Mouse (Mus musculus): ENCODE results near the gene Krtap10-4. TPM values are rescaled to one million over a fixed set of nuclear protein-coding genes. Genes with fewer than 3 reads are reported as not detected.
"Not testable (repeated sequence)": the region's sequence is repeated elsewhere in the genome, so short reads cannot be mapped to it uniquely, and the experiment has no call there.

The Krtap10-4 gene
- polyA plus RNA-seq, 1 experiment from 2014 or later = not detected

DNA sequence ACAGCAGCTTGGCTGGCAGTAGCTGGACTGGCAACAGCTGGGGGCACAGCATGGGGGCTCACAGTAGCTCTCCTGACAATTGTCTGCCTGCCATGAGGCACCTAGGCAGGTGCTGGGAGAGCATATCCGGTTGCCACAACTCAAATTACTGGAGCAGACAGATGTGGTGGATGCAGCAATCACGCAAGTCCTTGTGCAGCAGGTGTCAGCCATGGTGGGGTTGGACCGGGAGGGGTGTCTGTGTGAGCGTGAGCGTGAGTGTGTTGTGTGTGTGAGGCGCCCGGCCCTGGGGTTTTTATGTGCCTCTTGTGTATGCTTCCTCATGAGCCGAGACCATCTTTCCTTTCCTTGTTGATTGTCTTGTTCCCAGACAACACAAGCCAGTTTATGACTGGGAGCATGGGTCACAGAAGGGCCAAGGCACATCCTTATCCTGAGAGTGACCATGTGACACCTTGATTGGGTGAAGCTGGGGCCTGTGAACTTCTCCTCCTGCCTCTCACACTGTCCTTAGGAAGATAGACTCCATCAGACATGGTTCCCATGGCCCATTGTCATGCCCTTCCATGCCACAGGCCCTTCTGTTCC is 27.9 kb downstream of the Krtap10-4 start, which contains the start of gene Gm19668:
TSS of gene Gm19668 (minus strand) at position 213 of the 588 bp plus-strand sequence.
- Histone ChIP-seq H3K4me3 (replicated peaks; ENCODE audit: low read length) (no peak within 1 kb of the TSS), H3K27ac (no peak within 1 kb of the TSS), H3K9me3 (ENCODE audit: control insufficient read depth, low read length) (no peaks in the 10 kb centered on the region), H3K9ac (no peak within 1 kb of the TSS), H3K27me3 (ENCODE audit: control insufficient read depth, insufficient read depth, low read length) (no peaks in the 10 kb centered on the region), H3K36me3 (replicated peaks; ENCODE audit: control insufficient read depth, insufficient read depth) (no peaks in the 10 kb centered on the region), H3K4me2 (replicated peaks) (no peak within 1 kb of the TSS), H3K4me1 (replicated peaks; ENCODE audit: control insufficient read depth, insufficient read depth, low read length) (no peaks in the 10 kb centered on the region)
- DNase-seq (ENCODE audit: low spot score) (no peak), ATAC-seq (ENCODE audit: low FRiP score) (no peak)
- 59% methylated on average over 8 of the region's 8 CpGs for WGBS

DNA sequence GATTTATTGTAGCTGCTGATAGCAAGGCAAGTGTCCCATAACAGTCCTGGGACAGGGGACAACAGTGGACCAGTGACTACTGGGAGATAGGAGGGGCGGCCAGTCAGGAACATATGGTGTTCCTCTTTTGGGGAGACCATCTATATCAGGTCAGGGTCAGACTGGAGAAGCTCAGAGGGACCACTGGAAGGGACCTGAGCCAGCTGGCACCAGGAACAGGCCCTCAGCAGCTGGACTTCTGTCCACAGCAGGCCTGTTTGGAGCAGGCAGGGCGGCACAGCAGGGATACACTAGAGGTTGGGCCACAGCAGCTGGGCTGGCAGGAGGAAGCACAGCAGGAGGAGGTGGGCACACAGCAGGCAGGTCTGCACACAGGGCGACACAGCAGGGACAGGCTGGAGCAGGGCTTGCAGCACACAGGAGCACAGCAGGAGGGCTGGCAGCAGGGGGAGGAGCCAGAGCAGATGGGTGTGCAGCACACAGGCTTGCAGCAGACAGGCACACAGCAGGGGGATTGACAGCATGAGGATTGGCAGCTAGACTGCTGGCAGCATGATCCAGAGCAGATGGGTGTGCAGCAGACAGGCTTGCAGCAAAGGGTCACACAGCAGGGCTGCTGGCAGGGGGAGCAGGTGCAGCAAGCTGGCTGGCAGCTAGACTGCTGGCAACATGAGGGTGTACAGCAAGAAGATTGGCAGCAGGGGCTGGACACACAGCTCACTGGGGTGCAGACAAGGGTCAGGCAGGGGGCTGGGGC is 28.6 kb downstream of the Krtap10-4 start:
- not testable (repeated sequence) for H3K27me3 ChIP-seq (ENCODE audit: control insufficient read depth, insufficient read depth, low read length); H3K4me3 ChIP-seq (replicated peaks; ENCODE audit: low read length); H3K36me3 ChIP-seq (replicated peaks; ENCODE audit: control insufficient read depth, insufficient read depth); ATAC-seq (ENCODE audit: low FRiP score); DNase-seq (ENCODE audit: low spot score); H3K4me1 ChIP-seq (replicated peaks; ENCODE audit: control insufficient read depth, insufficient read depth, low read length); H3K4me2 ChIP-seq (replicated peaks); H3K9me3 ChIP-seq (ENCODE audit: control insufficient read depth, low read length); H3K9ac ChIP-seq; H3K27ac ChIP-seq
- 30% methylated on average over 3 of the region's 3 CpGs for WGBS

DNA sequence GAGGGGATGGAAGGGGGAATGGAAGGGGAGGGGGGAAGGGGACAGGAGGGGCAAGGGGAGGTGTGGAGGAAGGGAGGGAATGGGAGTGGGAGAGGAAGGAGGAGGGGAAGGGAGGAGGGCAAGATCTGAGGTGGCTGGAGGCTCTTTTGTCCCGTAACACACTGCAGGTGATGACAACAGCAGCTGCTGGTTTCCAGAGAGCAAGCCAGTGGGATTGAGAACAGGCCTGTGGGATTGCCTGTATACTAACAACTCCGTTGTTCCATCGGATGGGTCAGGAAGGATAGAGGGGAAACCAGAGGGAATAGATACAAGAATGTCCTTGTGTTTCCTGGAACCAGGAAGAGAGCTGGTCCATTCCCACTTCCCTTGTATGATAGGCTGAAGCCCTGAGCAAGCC is 29.2 kb downstream of the Krtap10-4 start:
- ATAC-seq (ENCODE audit: low FRiP score) (no peak), DNase-seq (ENCODE audit: low spot score) (no peak)
- Histone ChIP-seq H3K27ac (no peak overlapping the region), H3K9ac (no peak overlapping the region), H3K4me3 (replicated peaks; ENCODE audit: low read length) (no peak overlapping the region), H3K36me3 (replicated peaks; ENCODE audit: control insufficient read depth, insufficient read depth) (no peaks in the 10 kb centered on the region), H3K4me1 (replicated peaks; ENCODE audit: control insufficient read depth, insufficient read depth, low read length) (no peaks in the 10 kb centered on the region), H3K27me3 (ENCODE audit: control insufficient read depth, insufficient read depth, low read length) (no peaks in the 10 kb centered on the region), H3K9me3 (ENCODE audit: control insufficient read depth, low read length) (no peaks in the 10 kb centered on the region), H3K4me2 (replicated peaks) (no peak overlapping the region)
- WGBS = 20% methylated on average over 3 of the region's 3 CpGs

DNA sequence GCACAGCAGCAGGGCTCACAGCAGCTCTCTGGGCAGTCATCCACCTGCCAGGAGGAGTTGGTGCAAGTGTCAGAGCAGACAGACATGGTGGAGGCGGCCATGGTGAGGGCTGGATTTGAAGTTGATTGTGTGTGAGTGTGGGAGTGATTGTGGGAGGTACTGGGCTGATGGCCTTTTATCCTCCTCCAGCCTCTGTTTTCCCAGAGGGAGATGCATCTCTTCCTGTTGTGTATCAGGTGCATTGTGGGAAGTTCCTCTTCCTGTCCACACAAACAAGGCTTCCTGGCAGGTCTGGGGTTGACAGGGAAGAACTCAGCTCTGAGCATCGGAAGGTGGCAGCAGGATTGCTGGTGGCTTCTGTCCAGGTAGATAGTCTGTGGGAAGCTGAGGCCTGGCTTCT is 31.9 kb downstream of the Krtap10-4 start, which contains the start of gene Gm9639:
TSS of gene Gm9639 (minus strand) at position 101 of the 400 bp plus-strand sequence.
- Histone ChIP-seq H3K4me1 (replicated peaks; ENCODE audit: control insufficient read depth, insufficient read depth, low read length) (no peaks in the 10 kb centered on the region), H3K9me3 (ENCODE audit: control insufficient read depth, low read length) (no peaks in the 10 kb centered on the region), H3K27me3 (ENCODE audit: control insufficient read depth, insufficient read depth, low read length) (no peaks in the 10 kb centered on the region), H3K9ac (no peak within 1 kb of the TSS), H3K4me2 (replicated peaks) (no peak within 1 kb of the TSS), H3K4me3 (replicated peaks; ENCODE audit: low read length) (no peak within 1 kb of the TSS), H3K36me3 (replicated peaks; ENCODE audit: control insufficient read depth, insufficient read depth) (no peaks in the 10 kb centered on the region), H3K27ac (no peak within 1 kb of the TSS)
- no peak for ATAC-seq (ENCODE audit: low FRiP score)
- DNase-seq (ENCODE audit: low spot score) = no peak
- WGBS = 75% methylated on average over 2 of the region's 2 CpGs

DNA sequence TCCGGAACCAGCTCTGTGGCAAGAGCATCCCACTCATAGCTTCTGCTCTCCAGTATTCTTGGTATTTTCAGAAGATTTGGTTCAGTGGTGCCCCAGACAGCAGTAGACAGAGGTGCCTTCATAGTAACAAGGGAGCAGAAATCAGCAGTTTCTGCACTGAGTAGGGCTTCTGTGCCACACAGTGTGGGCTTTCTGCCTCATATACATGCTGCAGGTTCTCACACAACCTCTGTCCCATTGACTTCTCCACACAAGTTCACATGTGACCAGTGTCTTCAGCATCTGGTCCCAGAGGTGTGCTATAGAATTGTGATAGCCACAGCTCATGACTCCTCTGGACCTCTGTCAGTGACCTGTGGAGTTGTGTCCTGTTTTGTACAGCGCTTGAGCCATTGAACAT is 38.3 kb downstream of the Krtap10-4 start:
- 87% methylated on average over 2 of the region's 2 CpGs for WGBS
- Histone ChIP-seq H3K9me3 (ENCODE audit: control insufficient read depth, low read length) (no peaks in the 10 kb centered on the region), H3K36me3 (replicated peaks; ENCODE audit: control insufficient read depth, insufficient read depth) (no peaks in the 10 kb centered on the region), H3K4me2 (replicated peaks) (no peak overlapping the region), H3K9ac (no peak overlapping the region), H3K4me3 (replicated peaks; ENCODE audit: low read length) (no peak overlapping the region), H3K27me3 (ENCODE audit: control insufficient read depth, insufficient read depth, low read length) (no peaks in the 10 kb centered on the region), H3K4me1 (replicated peaks; ENCODE audit: control insufficient read depth, insufficient read depth, low read length) (no peaks in the 10 kb centered on the region), H3K27ac (no peak overlapping the region)
- DNase-seq (ENCODE audit: low spot score) (no peak), ATAC-seq (ENCODE audit: low FRiP score) (no peak)

DNA sequence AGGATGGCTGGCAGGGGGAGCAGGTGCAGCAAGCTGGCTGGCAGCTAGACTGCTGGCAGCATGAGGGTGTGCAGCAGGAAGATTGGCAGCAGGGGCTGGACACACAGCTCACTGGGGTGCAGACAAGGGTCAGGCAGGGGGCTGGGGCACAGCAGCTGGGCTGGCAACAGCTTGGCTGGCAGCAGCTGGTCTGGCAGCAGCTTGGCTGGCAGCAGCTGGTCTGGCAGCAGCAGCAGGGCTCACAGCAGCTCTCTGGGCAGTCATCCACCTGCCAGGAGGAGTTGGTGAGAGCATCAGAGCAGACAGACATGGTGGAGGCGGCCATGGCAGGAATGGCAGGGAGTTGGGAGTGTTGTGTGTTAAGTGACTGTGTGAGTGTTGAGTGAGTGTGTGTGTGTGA is 39.0 kb downstream of the Krtap10-4 start, which contains the start of gene Gm7137:
TSS of gene Gm7137 (minus strand) at position 325 of the 400 bp plus-strand sequence.
- H3K27ac ChIP-seq; ATAC-seq (ENCODE audit: low FRiP score); DNase-seq (ENCODE audit: low spot score); H3K4me2 ChIP-seq (replicated peaks); H3K9me3 ChIP-seq (ENCODE audit: control insufficient read depth, low read length); H3K9ac ChIP-seq; H3K4me3 ChIP-seq (replicated peaks; ENCODE audit: low read length); H3K36me3 ChIP-seq (replicated peaks; ENCODE audit: control insufficient read depth, insufficient read depth); H3K27me3 ChIP-seq (ENCODE audit: control insufficient read depth, insufficient read depth, low read length); H3K4me1 ChIP-seq (replicated peaks; ENCODE audit: control insufficient read depth, insufficient read depth, low read length): not testable (repeated sequence)
- 83% methylated on average over 1 of the region's 1 CpGs for WGBS

DNA sequence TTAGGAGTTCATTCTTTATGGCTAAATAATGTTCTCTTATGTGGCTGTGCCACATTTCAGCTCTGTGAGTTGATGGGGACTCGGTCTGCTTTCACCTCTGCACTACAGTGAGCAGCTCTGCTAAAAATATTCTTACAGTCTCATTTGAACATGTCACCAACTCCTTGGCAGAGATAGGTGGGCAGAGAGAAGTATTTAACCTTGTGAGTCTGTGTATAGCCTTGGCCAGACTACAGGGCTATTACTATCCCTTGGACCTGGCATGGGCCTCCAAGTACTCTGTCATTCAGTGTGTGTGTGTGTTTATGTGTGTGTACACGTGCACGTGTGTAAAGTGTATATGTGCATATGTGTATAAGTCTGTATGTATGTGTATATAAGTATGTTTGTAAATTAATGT is 43.5 kb downstream of the Krtap10-4 start:
- H3K36me3 ChIP-seq (replicated peaks; ENCODE audit: control insufficient read depth, insufficient read depth); H3K9ac ChIP-seq: not testable (repeated sequence)

DNA sequence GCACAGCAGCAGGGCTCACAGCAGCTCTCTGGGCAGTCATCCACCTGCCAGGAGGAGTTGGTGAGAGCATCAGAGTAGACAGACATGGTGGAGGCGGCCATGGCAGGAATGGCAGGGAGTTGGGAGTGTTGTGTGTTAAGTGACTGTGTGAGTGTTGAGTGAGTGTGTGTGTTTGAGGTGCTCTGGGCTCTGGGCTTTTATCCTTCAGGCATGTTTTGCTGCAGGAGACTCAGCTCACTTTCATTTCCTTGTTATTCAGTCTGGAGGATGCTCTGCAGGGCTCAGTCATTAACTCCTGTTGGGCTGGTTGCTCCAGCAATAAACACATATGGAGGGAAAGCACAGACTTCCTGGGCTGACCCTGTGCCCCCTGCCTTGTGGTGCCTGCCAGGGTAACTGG is 44.5 kb downstream of the Krtap10-4 start, which contains the start of gene Gm3250:
TSS of gene Gm3250 (minus strand) at position 101 of the 400 bp plus-strand sequence.
- ATAC-seq (ENCODE audit: low FRiP score); H3K4me3 ChIP-seq (replicated peaks; ENCODE audit: low read length); H3K27me3 ChIP-seq (ENCODE audit: control insufficient read depth, insufficient read depth, low read length); H3K9me3 ChIP-seq (ENCODE audit: control insufficient read depth, low read length); H3K4me2 ChIP-seq (replicated peaks); H3K36me3 ChIP-seq (replicated peaks; ENCODE audit: control insufficient read depth, insufficient read depth); H3K9ac ChIP-seq; H3K4me1 ChIP-seq (replicated peaks; ENCODE audit: control insufficient read depth, insufficient read depth, low read length); DNase-seq (ENCODE audit: low spot score); H3K27ac ChIP-seq: not testable (repeated sequence)
- no CpG with 5 or more reads among the region's 1 CpGs for WGBS

More for the DNA sequence above, 43.5 kb downstream of the Krtap10-4 start:
- not testable (repeated sequence) for DNase-seq (ENCODE audit: low spot score); H3K9me3 ChIP-seq (ENCODE audit: control insufficient read depth, low read length); H3K4me2 ChIP-seq (replicated peaks); H3K27ac ChIP-seq; H3K4me3 ChIP-seq (replicated peaks; ENCODE audit: low read length); H3K4me1 ChIP-seq (replicated peaks; ENCODE audit: control insufficient read depth, insufficient read depth, low read length); ATAC-seq (ENCODE audit: low FRiP score); H3K27me3 ChIP-seq (ENCODE audit: control insufficient read depth, insufficient read depth, low read length)
- 93% methylated on average over 1 of the region's 3 CpGs for WGBS

DNA sequence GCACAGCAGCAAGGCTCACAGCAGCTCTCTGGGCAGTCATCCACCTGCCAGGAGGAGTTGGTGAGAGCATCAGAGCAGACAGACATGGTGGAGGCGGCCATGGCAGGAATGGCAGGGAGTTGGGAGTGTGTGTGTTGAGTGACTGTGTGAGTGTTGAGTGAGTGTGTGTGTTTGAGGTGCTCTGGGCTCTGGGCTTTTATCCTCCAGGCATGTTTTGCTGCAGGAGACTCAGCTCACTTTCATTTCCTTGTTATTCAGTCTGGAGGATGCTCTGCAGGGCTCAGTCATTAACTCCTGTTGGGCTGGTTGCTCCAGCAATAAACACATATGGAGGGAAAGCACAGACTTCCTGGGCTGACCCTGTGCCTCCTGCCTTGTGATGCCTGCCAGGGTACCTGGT is 50.1 kb downstream of the Krtap10-4 start, which contains the start of gene Gm7138:
TSS of gene Gm7138 (minus strand) at position 101 of the 400 bp plus-strand sequence.
- H3K36me3 ChIP-seq (replicated peaks; ENCODE audit: control insufficient read depth, insufficient read depth); H3K9ac ChIP-seq; H3K9me3 ChIP-seq (ENCODE audit: control insufficient read depth, low read length); DNase-seq (ENCODE audit: low spot score); H3K4me3 ChIP-seq (replicated peaks; ENCODE audit: low read length); H3K27me3 ChIP-seq (ENCODE audit: control insufficient read depth, insufficient read depth, low read length); H3K4me1 ChIP-seq (replicated peaks; ENCODE audit: control insufficient read depth, insufficient read depth, low read length); ATAC-seq (ENCODE audit: low FRiP score); H3K4me2 ChIP-seq (replicated peaks); H3K27ac ChIP-seq: not testable (repeated sequence)
- WGBS = 75% methylated on average over 1 of the region's 1 CpGs
